ENCODE assay signal across 18 mouse cellular contexts in genomic region chr19:27563592-27563991, GRCm38 (mm10).
"Had no signal": no experiment of that assay in that cellular context is flagged by ENCODE, and none has a peak within 500 bp of the region (broad histone marks: within the 10 kb centered on the region; RNA-seq: fewer than 3 reads in every experiment).

No protein-coding gene starts in this region.

- H3K36me3 ChIP-seq: liver, embryonic 15.5 days; lung, embryonic 15.5 days; midbrain, embryonic 12.5 days; neural tube, embryonic 12.5 days; stomach, embryonic 15.5 days had no signal

- H3K4me1 ChIP-seq: liver, embryonic 15.5 days; lung, embryonic 15.5 days; megakaryocyte, embryonic 14.5 days; neural tube, embryonic 12.5 days; stomach, embryonic 15.5 days had no signal

- ATAC-seq: liver, postnatal 0 days; lung, postnatal 0 days had no signal

- H3K4me3 ChIP-seq: liver, embryonic 15.5 days; lung, embryonic 15.5 days; megakaryocyte, embryonic 14.5 days; midbrain, embryonic 12.5 days; neural tube, embryonic 12.5 days; stomach, embryonic 15.5 days had no signal

- H3K27me3 ChIP-seq: liver, embryonic 15.5 days; lung, embryonic 15.5 days; megakaryocyte, embryonic 14.5 days; midbrain, embryonic 12.5 days; neural tube, embryonic 12.5 days; stomach, embryonic 15.5 days had no signal

- DNase-seq: liver, postnatal 0 days; lung, adult 2 months; lung, postnatal 14 days; lung, postnatal 36 days; midbrain, embryonic 14.5 days; right cerebral cortex, postnatal 14 days; thymus, adult 2 months; thymus, postnatal 25 days; thymus, postnatal 4 days had no signal

- H3K9ac ChIP-seq: liver, embryonic 15.5 days; liver, postnatal 0 days; lung, embryonic 15.5 days; midbrain, embryonic 12.5 days; neural tube, embryonic 12.5 days; stomach, embryonic 15.5 days had no signal

- H3K9me3 ChIP-seq: liver, embryonic 15.5 days; lung, embryonic 15.5 days; megakaryocyte, embryonic 14.5 days; midbrain, embryonic 12.5 days; neural tube, embryonic 12.5 days; stomach, embryonic 15.5 days had no signal

- H3K4me2 ChIP-seq: liver, embryonic 15.5 days; lung, embryonic 15.5 days; midbrain, embryonic 12.5 days; neural tube, embryonic 12.5 days; stomach, embryonic 15.5 days had no signal

- H3K27ac ChIP-seq: liver, embryonic 15.5 days; lung, embryonic 15.5 days; macrophage; midbrain, embryonic 12.5 days; neural tube, embryonic 12.5 days; stomach, embryonic 15.5 days; stomach, postnatal 0 days had no signal
